Mouse (Mus musculus): Measurements from ENCODE around the gene Wnt3a.
"Not testable (repeated sequence)": the region's sequence is repeated elsewhere in the genome, so short reads cannot be mapped to it uniquely, and the experiment has no call there.

The Wnt3a gene

DNA sequence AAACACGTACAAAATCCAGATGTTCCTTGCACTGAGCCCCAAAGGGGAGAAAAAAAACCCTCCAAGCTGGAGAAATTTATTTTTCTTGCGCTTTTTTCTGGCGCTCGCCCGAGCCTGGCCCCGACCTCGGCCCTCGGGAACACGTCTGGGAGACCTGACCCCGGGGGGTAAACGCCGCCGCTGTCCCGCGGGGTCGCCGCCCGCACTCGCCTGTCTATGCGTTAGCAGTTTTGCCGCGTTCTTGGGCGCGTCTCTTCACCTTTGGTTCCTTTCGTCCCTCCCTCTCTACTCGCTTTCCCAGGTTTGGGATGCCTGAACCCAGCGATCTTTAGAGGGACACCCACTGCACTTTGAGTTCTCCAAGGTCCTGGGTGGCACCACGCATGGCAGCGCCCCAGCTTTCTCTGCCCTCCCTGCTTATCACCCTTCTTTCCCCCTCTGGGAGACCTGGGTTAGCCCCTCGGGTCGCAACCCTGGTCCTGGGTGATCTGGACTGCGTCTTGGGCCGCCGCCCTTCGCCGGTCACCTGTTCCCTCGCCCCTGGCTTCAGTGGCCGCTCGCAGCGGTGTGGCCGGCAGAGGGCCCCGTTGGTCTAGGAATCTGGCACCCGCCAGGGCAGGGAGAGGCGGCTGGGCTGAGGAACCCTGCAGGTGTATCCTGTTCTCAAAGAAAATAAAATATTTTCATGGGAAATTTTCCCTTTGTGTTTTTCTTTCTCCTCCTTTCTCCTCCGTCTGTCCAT lies 17.0 kb upstream of the Wnt3a start:
- peak; percentile 54 for DNase-seq

- no peak for DNase-seq
These were observed 16.2 kb upstream of the Wnt3a start, which contains the start of gene Wnt9a for GRCm38 (mm10) chr11:59306461-59307421. Gene Wnt9a (plus strand): TSS chr11:59306928.

DNA sequence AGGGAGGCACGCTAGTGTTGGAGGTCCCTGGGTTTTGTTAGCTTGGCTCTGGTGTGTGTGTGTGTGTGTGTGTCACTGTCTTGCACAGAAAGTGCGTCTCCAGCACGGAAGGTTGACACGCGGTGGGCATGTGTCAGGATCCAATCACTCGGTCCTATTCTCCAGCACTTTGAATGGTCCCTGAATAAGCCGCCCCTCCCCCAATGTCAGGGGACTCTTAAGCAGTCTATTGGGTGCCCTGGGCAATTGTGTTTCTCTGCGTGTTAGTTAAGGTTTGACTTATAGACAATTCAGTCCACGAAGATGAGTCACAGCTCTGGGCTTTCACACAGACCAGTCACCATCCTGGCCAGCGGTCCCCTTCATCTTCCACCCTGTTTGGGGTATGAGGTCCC lies 15.3 kb upstream of the Wnt3a start:
- no peak for DNase-seq

GRCm38 (mm10) chr11:59305008-59305820 lies 14.7 kb upstream of the Wnt3a start:
- DNase-seq: no peak

DNA sequence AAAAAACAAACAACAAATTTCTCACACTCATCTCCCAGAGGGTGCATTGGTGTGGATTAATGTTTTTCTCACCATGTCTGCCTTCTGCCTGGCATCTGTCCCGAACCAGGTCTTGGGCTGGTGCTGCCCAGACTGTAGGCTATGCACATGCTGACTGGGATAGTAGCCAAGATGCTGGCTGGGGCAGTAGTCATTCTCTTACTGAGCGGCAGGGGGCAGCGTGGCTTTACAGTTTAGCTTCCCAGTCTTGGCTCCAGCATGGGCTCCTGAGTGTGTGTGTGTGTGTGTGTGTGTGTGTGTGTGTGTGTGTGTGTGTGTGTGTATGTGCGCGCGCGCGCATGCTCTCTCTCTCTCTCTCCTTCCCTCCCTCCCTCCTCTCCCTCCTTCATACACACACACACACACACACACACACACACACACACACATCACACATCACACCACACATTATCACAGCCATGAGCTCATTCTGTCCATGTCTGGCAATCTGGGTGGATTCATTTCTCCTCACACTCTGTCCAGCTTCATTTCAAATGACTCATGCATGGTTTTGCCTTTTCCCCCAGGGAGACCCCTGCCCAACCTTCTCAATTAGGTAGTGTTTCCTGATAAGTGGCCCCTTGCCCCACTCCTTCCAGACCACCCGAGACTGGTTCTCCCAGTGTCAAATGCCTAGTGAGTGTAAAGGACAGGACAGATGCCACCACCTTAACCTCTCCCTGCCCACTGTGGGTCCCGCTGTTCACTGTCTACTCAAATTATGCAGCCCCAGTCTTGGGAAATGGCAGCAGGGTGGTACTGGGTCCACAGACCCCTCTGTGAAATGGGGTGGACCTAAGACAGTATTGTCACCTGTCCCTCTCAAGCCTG lies 12.4 kb upstream of the Wnt3a start:
- DNase-seq: peak; percentile 86

GRCm38 (mm10) chr11:59301053-59301452 lies 10.5 kb upstream of the Wnt3a start:
- not testable (repeated sequence) for DNase-seq

DNA sequence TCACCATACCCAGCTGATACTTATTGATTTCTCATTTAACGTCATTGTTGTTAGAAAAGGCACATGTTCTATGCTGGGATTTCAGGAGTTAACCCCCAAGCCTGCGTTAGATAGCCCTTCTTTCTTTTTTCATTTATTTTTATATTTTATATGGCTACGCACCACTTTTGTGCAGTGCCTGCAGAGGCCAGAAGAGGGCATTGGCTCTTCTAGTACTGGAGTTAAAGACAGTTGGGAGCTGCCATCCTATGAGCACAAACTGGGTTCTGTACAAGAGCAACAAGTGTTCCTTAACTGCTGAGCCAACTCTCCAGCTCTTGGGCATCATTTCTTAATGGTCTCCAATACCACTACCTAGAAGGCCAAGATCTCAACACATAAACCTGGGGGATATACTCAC lies 9.6 kb upstream of the Wnt3a start:
- DNase-seq: no peak

DNA sequence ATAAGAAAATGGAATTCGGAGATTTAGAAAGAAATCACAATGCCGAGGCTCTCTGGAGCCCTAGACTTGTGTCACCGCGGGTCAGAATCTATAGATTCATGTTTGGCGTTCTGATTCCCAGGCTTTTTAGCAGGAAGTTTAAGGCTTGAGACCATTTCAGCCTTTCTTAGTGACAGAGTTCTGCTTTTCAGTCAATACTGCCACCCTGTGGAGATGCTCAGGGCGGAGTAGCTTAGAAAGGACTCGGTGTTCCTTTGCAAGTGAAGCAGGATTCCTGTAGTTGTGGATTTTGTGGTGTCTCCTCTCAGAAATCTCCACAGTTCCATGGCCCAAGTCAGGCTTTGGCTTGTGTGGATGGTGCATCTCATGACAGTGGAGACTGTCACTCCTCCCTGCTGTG lies 7.4 kb upstream of the Wnt3a start:
- no peak for DNase-seq

- no peak for DNase-seq
These were observed 3.1 kb upstream of the Wnt3a start for GRCm38 (mm10) chr11:59293616-59294015.

- no peak for DNase-seq
These were observed 846 bp downstream of the Wnt3a start for GRCm38 (mm10) chr11:59289706-59290105.

DNA sequence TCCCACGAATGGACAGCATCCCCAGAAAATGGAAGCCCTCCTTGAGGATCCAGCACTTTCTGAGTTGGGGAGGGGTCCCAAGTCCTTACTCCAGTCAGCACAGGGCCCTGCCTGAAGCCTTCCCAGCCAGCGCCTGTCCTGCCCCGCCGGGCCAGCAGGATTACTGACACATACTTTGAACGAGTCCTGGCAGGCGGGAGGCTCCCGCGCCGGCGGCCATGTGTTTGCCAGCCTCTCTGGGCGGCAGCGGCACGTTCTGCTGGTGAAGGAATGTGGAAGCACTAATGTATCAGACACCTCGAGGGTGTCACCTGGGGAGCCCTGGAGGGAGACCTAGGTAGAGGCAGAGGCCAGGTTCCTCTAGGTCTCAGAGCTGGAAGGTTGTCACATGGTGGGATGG lies 6.4 kb downstream of the Wnt3a start:
- peak; percentile 19 for DNase-seq

DNA sequence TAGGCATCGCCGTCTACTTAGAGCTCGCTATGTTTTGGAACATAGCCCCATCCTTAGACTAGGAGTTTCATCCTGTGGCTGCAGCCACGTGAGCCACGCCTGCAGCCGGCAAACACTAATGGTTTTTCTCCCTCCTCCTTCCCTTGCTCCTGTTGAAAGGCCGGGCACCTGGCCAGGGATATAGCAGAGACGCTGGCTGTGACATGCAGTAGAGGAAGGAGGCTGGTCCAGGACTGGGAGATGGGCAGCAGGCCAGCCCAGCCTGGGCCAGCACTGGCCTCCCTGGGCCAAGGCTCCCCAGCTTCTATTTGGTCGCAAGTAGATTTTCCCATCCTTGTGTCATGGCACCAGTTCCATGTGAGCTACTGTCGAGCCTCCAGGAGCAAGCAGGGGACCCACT lies 7.6 kb downstream of the Wnt3a start:
- peak; percentile 88 for DNase-seq

- DNase-seq: no peak
These were observed 8.4 kb downstream of the Wnt3a start for GRCm38 (mm10) chr11:59282111-59282510.

DNA sequence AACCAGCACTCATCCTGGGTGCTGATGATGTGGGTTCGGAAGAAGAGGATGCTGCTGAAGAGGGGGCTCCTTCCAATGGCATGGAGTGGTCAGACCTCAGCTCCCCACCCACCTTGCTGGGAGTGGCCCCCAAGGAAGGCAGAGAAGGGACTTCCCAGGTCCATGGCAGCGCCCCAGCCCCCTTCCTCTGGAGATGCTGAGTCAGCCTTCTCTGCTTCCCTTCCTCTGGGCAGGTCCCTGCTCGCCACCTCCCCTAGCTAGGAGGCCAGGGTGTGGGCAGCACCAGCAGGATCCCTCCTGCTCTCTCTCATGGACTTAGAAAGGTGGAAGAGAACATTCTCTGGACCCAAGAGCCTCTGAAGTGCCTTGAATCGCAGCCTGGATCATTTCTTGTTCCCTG lies 12.5 kb downstream of the Wnt3a start:
- no peak for DNase-seq

DNA sequence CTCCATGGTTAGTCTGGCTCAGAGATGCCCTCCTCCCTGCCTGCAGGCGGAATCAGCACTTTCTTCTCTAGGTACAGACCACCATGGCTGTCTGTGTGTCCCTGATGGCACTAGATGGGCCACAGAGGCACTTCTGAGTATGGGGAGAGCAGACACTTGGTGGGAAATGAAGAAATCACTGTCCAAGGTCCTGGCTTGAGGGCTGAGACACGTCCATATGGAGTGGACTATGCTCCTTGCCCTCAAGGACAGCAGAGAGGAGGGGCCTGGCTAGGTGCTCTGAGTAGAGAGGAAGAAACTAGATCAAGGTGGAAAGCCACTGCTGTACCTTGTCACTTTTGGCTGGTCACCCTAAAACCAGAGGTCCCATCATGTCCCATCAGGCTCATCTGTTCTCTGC lies 13.7 kb downstream of the Wnt3a start:
- DNase-seq: no peak

DNA sequence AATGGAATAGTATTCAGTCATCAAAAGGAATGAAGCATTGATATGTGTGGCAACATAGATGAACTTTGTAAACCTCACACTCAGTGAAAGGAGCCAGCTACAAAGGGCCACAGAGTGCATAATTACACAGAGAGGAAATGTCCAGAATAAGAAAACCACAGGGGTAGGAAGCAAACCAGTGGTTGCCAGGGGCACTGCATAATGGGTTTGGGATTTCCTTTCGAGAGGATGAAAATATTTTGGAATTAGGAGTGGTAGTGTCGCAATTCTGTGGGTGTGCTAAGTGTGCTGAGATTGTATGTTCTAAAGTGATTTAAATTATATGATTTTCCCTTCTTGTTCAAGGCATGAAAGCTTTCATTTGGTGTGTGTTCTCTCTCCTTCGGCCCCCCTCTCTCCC lies 16.4 kb downstream of the Wnt3a start:
- no peak for DNase-seq

- DNase-seq: no peak
These were observed 23.8 kb downstream of the Wnt3a start for GRCm38 (mm10) chr11:59266727-59267126.

DNA sequence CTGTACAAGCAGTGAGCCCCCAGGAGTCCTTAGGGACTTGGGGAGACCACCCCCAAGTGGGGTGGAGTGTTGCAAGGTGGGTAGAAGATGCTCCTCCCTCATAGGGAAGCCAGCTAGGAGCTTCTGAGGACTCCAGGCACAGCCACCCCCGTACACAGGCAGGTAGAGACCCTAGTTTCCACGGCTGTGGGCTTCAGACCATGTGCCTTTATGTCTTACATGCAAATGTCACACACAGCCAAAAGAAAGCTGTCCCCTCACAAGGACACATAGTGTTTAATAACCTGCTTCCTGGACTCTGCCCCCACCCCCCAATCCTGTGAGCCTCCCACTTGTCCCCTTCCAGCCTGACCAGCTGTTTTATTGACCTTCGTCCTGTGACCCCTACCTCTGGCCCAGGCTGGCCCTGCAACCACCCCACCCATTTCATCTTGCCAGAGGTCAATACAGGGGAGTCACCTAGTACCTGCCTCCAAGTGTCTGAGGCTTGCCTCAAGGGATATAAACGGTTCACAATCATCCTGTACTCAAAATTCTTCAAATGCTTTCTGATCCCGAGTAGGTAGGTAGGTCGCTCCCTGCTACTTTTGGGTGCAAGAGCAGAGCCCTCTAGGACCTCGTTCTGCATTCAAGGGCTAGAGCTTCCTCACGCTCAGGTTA lies 25.3 kb downstream of the Wnt3a start:
- DNase-seq: no peak

- no peak for DNase-seq
These were observed 26.0 kb downstream of the Wnt3a start for GRCm38 (mm10) chr11:59264593-59264992.

DNA sequence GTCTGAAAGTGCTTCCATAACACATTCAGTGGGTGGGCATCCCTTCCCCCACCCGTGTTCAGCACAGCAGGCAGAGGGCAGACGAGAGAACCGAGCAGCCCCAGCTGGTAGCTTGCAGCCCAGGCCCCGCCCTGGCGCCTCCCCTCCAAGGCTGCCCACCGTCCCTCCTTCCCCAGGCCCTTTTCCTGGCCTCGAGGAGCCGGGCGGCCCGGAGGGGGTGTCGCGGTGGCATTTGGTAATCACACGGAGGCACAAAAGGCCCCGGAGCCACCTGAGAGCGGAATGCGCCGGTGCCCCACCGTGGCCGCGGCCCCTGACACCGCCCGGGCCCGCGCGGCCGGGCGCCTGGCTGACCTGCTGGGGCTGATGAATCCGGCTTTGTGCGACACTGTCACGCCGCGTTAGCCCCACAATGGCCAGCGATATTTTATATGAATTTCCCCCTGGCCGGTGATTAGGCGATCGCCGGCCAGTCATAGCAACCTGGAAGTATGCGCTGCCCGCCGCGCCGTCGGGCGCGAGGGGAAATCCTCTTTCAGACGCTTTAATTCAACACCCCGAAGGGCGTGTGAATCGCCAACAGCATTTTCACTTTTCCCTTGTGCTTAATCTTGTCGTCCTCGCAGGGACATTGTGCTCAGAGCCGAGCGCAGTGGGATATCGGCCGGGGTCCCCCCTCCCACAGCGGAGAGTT lies 26.5 kb downstream of the Wnt3a start:
- no peak for DNase-seq

DNA sequence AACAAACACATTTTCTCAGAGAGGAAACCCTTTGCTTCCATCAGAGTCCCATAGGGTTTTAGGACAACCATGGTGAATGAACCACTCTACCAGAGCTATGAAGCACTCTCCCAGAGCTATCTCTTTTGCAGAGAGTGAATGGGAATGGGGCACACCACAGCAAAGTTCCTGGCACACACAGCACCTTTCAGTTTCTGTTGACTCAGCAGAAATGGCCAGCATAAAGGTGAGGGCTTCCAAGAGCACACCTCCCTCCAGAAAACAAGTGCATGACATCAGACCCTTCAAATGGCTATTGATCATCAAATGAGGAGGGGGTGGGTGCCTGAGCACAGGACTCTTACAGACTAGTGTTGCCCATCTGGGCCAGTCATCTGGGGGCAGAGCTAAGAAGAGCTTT lies 28.2 kb downstream of the Wnt3a start:
- DNase-seq: no peak

Measured in cerebellum, adult 11-12 months (tissue).